Mouse (Mus musculus) mouse trophoblast stem cell (cell line): ENCODE measurements around the gene Npr2.

Experiments used
- in situ Hi-C, 2 experiments: fragments of 300-500 bp; cut with MseI, MboI; formaldehyde crosslinking; loops; 2 replicates in 1 of 2; 3 replicates in 1 of 2; pipeline ENCODE4 v1.15.1; 2025

Npr2 gene

GRCm38 (mm10) chr4:43669428-43669794 is 37.7 kb downstream of the Npr2 start:
- in situ Hi-C loops, result no loop called here

- in situ Hi-C loops, result loop anchor here (5.0 kb wide), 1 partner anchor 40 kb away; the partner anchor contains the start of gene Olfr71 (in 2 of the 2)
Observed at GRCm38 (mm10) chr4:43672070-43672469, 40.3 kb downstream of the Npr2 start.

- in situ Hi-C loops, result loop anchor here (5.0 kb wide), 1 partner anchor 39 kb away; the partner anchor contains the start of gene Olfr71 (in 2 of the 2)
Observed at GRCm38 (mm10) chr4:43673703-43674102, 42.0 kb downstream of the Npr2 start.

DNA sequence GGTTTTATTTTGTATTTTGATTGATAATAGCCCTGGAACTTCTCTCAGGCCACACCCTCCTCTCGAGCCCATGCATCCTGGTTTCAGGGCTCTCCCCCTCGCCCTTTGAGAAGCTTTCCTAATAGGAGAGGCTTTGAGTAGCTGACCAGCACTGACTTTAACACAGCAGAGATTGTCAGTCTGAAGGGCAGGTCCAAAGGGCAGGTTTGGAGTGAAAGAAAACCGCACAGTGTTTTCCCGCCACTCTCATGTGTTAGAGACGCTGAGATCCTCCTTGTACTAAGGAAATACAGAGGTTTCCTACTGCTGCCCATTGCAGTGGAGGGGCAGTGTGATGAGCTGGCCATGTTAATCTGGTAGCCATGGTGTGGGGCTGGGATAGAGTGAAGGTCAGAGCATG is 43.2 kb downstream of the Npr2 start:
- in situ Hi-C loops, result loop anchor here (5.0 kb wide), 1 partner anchor 37 kb away; the partner anchor contains the start of gene Olfr71 (in 2 of the 2)

- in situ Hi-C loops, result no loop called here
Observed at GRCm38 (mm10) chr4:43675608-43676007, 43.9 kb downstream of the Npr2 start.

- in situ Hi-C loops, result no loop called here
Observed at GRCm38 (mm10) chr4:43678541-43678940, 46.8 kb downstream of the Npr2 start.

DNA sequence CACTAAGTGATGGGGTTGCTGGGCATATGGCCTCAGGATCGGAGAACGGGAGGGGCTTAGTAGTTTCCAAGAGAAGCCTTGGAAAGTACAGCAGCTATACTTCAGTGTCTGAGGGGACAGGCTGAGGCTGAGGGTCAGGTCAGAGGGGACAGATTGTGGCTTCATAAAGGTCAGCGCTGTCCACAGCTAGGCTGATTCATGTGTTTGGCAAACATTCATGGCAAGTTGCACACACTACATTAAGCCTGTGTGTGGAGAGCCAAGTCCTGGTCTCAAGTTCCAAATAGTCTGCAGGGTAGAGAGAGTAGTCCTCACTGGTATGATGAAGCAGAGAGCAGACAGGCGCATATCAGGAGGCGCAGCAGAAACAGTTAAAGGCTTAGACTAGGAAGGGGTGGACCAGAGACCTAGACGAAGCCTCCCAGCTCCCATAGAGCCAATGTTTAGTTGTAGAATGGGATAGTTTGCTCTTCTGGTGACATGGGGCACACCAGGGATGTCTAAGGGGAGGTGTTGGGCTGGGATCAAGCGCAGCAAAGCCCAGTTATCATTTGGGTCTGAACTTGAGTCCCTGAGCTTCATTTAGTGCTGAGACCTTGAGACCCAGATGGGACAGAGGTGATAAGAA is 47.8 kb downstream of the Npr2 start:
- in situ Hi-C loops, result no loop called here

- in situ Hi-C loops, result no loop called here
Observed at GRCm38 (mm10) chr4:43690021-43690420, 58.3 kb downstream of the Npr2 start.

GRCm38 (mm10) chr4:43691026-43691425 is 59.3 kb downstream of the Npr2 start:
- in situ Hi-C loops, result no loop called here

GRCm38 (mm10) chr4:43693806-43694241 is 62.1 kb downstream of the Npr2 start:
- in situ Hi-C loops, result no loop called here

- in situ Hi-C loops, result no loop called here
Observed at GRCm38 (mm10) chr4:43694439-43695248, 62.9 kb downstream of the Npr2 start.

DNA sequence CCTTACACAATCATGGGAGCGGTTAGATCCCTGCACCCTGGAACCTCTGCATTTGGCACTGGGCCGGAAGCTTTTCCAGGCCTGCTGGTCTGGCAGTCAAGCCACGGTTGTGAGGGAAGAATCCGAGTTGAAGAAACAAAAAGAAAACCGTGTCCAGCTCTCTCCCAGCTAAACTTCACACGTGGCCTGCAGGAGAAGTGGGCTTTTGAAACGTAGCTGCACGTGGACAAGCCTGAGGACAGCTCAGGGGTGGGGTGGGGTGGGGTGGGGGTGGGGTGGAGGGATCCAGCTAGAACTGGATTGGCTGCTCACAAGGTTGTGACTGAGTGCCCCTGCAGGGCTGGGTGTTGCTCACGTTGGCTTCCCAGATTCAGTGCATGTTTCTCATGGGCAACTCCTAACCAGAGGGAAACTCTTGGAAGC is 63.5 kb downstream of the Npr2 start:
- in situ Hi-C loops, result no loop called here

GRCm38 (mm10) chr4:43696561-43696960 is 64.8 kb downstream of the Npr2 start:
- in situ Hi-C loops, result no loop called here

DNA sequence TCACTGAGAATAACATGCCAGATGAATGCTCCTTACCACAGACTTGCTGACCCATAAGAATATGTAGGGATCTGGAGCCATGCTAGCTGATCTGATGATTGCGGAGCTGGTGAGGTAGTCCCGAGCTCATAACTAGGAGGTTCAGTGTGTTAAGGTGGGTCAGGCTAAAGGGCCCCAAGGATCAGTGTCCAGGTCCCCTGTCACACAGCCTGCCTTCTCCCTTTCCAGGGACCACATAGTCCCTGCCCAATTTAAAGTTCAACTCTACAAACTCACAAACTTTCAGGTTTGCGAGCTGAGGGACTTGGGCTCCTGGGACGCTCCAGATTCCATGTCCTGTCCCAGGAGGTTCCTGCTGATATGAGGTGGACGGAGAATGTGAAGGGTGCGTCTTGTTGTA is 69.0 kb downstream of the Npr2 start, which contains the start of gene Olfr70:
Gene Olfr70, minus strand, starts transcription at position 101 of the 400 bp plus-strand sequence.
- in situ Hi-C loops, result no loop called here
